Mouse (Mus musculus): ENCODE measurements around the gene Gm17660. TPM values are rescaled to one million over a fixed set of nuclear protein-coding genes. Genes with fewer than 3 reads are reported as not detected.

The Gm17660 gene
- polyA plus RNA-seq (2015; fragmentation: Nextera tagmentation; extraction: Ambion mirVana) = not detected in 2 replicates

DNA sequence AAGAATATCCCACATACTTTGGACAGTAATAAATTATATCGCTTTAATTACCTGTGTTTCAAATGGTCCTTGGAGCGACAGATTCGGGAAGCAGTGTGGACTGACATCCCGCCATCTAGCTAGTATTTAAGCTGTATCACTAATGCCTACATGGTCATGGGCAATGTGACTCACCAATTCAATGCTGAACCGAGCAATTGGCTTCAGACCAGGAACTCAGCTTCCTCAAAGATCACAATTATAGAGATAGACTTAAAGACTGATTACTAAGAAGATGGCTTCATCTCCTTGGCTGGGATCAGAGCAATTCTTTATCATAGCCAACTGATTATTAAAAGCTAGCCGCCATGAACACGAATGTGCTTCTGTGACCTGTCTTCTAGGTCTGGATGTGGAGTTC is at the start of gene Gm17660:
TSS of gene Gm17660 (minus strand) at position 101 of the 400 bp plus-strand sequence.
- WGBS = 87% methylated on average over 7 of the region's 7 CpGs
- H3K9ac ChIP-seq (ENCODE audit: low read depth, low read length) = no peak within 1 kb of the TSS
- 0 out of 2 replicates have a peak within 1 kb of the TSS, but pooled peaks have one; percentile 7 for H3K4me2 ChIP-seq (ENCODE audit: low read depth, low read length)
- no peak within 1 kb of the TSS for H3K27ac ChIP-seq (ENCODE audit: low read length)
- no peaks in the 10 kb centered on the region for H3K27me3 ChIP-seq (replicated peaks; ENCODE audit: control insufficient read depth, insufficient read depth, low read length)
- 0 out of 2 replicates have a peak, but pooled peaks cover 8% of the 10 kb centered on the region for H3K4me1 ChIP-seq (ENCODE audit: control insufficient read depth, insufficient read depth, low read length)
- no peaks in the 10 kb centered on the region for H3K36me3 ChIP-seq (ENCODE audit: control insufficient read depth, insufficient read depth, low read length)
- no peaks in the 10 kb centered on the region for H3K9me3 ChIP-seq (ENCODE audit: control insufficient read depth, low read length)
- no peak for ATAC-seq
- H3K4me3 ChIP-seq (ENCODE audit: low read length) = no peak within 1 kb of the TSS

DNA sequence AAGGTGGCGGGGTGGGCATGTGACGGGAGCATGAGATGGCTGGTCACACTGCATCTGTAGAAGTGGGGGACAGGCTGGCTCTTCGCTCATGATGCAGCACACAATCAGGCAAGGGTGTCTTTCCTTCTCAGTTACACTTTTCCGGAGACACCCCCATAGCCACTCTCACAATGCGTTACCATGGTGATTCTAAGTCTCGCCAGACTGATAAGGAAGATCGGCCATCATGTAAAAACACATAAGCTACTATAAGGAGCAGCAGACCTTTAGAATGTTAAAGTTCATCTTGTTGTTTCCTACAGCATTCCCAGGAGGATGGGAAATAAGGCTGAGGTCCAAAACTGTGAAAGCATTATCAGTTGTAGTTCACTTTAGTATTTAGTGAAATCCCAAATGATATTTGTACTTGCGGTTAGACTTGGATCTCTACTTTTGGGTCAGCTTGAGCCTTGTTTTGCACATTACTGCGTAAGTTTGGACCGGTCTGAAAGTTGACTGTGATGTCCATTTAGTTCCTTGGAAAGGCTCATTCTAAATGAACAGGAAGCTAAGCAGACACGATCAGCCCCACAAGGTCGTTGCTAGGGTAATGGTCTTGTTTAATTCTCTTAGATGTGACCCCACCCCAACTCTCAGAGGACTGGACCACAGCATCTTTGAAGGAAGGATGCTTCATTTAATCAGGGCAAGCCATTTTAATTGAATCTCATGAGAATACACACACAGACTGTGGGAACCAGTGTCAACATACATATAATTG is 49.3 kb upstream of the Gm17660 start:
- Histone ChIP-seq H3K4me3 (ENCODE audit: low read length) (no peak overlapping the region), H3K4me1 (ENCODE audit: control insufficient read depth, insufficient read depth, low read length) (0 out of 2 replicates have a peak, but pooled peaks cover 6% of the 10 kb centered on the region), H3K27ac (ENCODE audit: low read length) (no peak overlapping the region), H3K27me3 (replicated peaks; ENCODE audit: control insufficient read depth, insufficient read depth, low read length) (no peaks in the 10 kb centered on the region), H3K9ac (ENCODE audit: low read depth, low read length) (no peak overlapping the region), H3K9me3 (ENCODE audit: control insufficient read depth, low read length) (no peaks in the 10 kb centered on the region), H3K4me2 (ENCODE audit: low read depth, low read length) (no peak overlapping the region), H3K36me3 (ENCODE audit: control insufficient read depth, insufficient read depth, low read length) (no peaks in the 10 kb centered on the region)
- ATAC-seq = no peak
- WGBS = 80% methylated on average over 12 of the region's 12 CpGs

GRCm38 (mm10) chr5:104124016-104124658 is 46.7 kb upstream of the Gm17660 start:
- 58% methylated on average over 6 of the region's 6 CpGs for WGBS

GRCm38 (mm10) chr5:104115890-104116289 is 38.5 kb upstream of the Gm17660 start:
- no peak overlapping the region for H3K4me3 ChIP-seq (ENCODE audit: low read length)
- H3K27ac ChIP-seq (ENCODE audit: low read length) = peak overlapping the region; percentile 57; the same call in 1 of the 2 replicates
- H3K9ac ChIP-seq (ENCODE audit: low read depth, low read length) = no peak overlapping the region
- no peak overlapping the region for H3K4me2 ChIP-seq (ENCODE audit: low read depth, low read length)
- no peaks in the 10 kb centered on the region for H3K9me3 ChIP-seq (ENCODE audit: control insufficient read depth, low read length)
- H3K27me3 ChIP-seq (replicated peaks; ENCODE audit: control insufficient read depth, insufficient read depth, low read length) = no peaks in the 10 kb centered on the region
- 68% methylated on average over 4 of the region's 4 CpGs for WGBS
- no peak for ATAC-seq
- peaks cover 13% of the 10 kb centered on the region for H3K4me1 ChIP-seq (ENCODE audit: control insufficient read depth, insufficient read depth, low read length)
- H3K36me3 ChIP-seq (ENCODE audit: control insufficient read depth, insufficient read depth, low read length) = no peaks in the 10 kb centered on the region

More at GRCm38 (mm10) chr5:104124016-104124658, 46.7 kb upstream of the Gm17660 start:
- H3K4me2 ChIP-seq (ENCODE audit: low read depth, low read length) = no peak overlapping the region
- no peaks in the 10 kb centered on the region for H3K27me3 ChIP-seq (replicated peaks; ENCODE audit: control insufficient read depth, insufficient read depth, low read length)
- no peaks in the 10 kb centered on the region for H3K36me3 ChIP-seq (ENCODE audit: control insufficient read depth, insufficient read depth, low read length)
- H3K9ac ChIP-seq (ENCODE audit: low read depth, low read length) = no peak overlapping the region
- no peak overlapping the region for H3K4me3 ChIP-seq (ENCODE audit: low read length)
- H3K27ac ChIP-seq (ENCODE audit: low read length) = peak overlapping the region; percentile 27; the same call in 1 of the 2 replicates
- 0 out of 2 replicates have a peak, but pooled peaks cover 4% of the 10 kb centered on the region for H3K4me1 ChIP-seq (ENCODE audit: control insufficient read depth, insufficient read depth, low read length)
- no peaks in the 10 kb centered on the region for H3K9me3 ChIP-seq (ENCODE audit: control insufficient read depth, low read length)
- ATAC-seq = 0 out of 2 replicates have a peak, but pooled peaks have one; percentile 38

DNA sequence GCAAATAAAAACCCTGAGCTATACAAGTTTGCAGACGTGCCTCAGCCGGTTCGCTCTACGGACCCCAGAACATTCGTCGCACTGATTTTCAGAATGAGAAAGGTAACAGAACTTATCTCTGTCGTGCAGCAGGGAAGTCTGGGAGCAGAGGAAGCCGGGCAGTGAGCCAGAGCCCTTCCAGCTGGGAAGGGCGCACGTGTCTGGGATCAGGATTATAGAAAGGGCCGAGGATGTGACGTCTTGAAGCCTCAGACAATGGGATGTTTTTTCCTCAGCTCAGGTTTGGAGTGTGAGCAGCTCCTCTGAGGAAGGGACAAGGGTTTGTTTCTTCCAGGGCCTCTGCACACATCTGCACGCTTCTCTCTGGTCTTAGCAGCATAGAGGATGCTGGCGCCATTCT is 37.7 kb upstream of the Gm17660 start:
- Histone ChIP-seq H3K36me3 (ENCODE audit: control insufficient read depth, insufficient read depth, low read length) (no peaks in the 10 kb centered on the region), H3K27me3 (replicated peaks; ENCODE audit: control insufficient read depth, insufficient read depth, low read length) (no peaks in the 10 kb centered on the region), H3K9ac (ENCODE audit: low read depth, low read length) (no peak overlapping the region), H3K4me2 (ENCODE audit: low read depth, low read length) (0 out of 2 replicates have a peak overlapping the region, but pooled peaks have one; percentile 8), H3K4me1 (ENCODE audit: control insufficient read depth, insufficient read depth, low read length) (peaks cover 16% of the 10 kb centered on the region), H3K4me3 (ENCODE audit: low read length) (no peak overlapping the region), H3K27ac (ENCODE audit: low read length) (peak overlapping the region; percentile 80), H3K9me3 (ENCODE audit: control insufficient read depth, low read length) (no peaks in the 10 kb centered on the region)
- 39% methylated on average over 14 of the region's 14 CpGs for WGBS
- ATAC-seq = peak; percentile 47

DNA sequence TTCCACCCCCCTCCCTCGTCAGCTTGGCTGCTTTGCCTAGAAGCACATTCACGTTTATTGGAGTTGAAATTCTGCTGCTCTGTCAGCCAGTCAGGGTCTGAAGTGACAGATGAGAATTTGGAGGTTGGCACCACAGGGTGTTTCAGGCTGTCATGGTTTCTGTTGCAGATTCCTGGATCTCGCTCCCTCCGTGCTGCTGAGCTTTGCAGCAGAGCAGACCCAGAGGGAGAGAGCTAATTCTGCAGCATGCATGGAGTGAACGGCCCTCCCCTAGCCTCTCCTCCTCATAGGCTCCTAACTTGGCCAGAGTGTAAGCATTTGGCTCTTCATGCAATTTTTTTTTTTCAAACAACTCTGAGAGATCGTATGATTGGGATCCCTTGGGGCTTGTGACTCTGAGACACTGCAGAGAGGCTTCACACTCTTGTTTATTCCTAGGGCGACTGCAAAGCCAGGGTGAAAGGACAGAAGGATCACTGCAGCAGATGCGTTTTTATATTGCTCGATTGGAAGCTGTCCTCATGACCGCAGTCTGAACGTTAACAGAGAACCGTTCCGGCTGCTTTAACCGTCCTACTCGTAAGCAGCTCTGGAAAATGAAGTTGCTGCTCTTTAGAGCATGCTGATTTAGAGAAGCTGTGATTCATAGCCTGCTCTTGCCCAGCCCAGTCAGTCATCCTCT is 36.2 kb upstream of the Gm17660 start, which contains the start of gene Sparcl1:
TSS of gene Sparcl1 (minus strand) at position 243 of the 682 bp plus-strand sequence.
- Histone ChIP-seq H3K9me3 (ENCODE audit: control insufficient read depth, low read length) (no peaks in the 10 kb centered on the region), H3K4me2 (ENCODE audit: low read depth, low read length) (peak within 1 kb of the TSS; percentile 41), H3K36me3 (ENCODE audit: control insufficient read depth, insufficient read depth, low read length) (no peaks in the 10 kb centered on the region), H3K4me3 (ENCODE audit: low read length) (peak within 1 kb of the TSS; percentile 41), H3K27ac (ENCODE audit: low read length) (peak within 1 kb of the TSS; percentile 80), H3K9ac (ENCODE audit: low read depth, low read length) (peak within 1 kb of the TSS; percentile 60), H3K4me1 (ENCODE audit: control insufficient read depth, insufficient read depth, low read length) (peaks cover 25% of the 10 kb centered on the region), H3K27me3 (replicated peaks; ENCODE audit: control insufficient read depth, insufficient read depth, low read length) (no peaks in the 10 kb centered on the region)
- 29% methylated on average over 15 of the region's 15 CpGs for WGBS
- ATAC-seq = peak; percentile 55

DNA sequence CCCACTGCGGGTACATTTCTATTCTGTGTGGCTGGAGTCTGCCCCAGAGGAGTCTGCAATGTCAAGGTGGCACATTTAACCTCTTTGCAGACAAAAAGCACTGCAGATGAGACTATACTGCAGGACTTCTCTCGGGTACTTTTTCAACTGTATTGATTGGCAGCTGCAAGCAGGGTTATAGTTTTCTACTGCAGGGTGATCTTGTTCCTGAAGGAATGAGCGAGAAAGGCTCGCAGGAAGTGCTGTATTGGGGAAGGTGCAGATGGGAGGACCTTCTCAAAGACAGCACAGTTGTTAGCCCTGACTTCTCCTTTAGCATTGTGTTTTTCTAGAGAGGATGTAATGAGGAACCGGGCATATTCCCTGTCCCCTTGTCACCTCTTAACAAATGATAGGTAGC is 35.1 kb upstream of the Gm17660 start:
- Histone ChIP-seq H3K36me3 (ENCODE audit: control insufficient read depth, insufficient read depth, low read length) (no peaks in the 10 kb centered on the region), H3K4me1 (ENCODE audit: control insufficient read depth, insufficient read depth, low read length) (peaks cover 29% of the 10 kb centered on the region), H3K9ac (ENCODE audit: low read depth, low read length) (peak overlapping the region; percentile 57), H3K4me3 (ENCODE audit: low read length) (peak overlapping the region; percentile 40), H3K4me2 (ENCODE audit: low read depth, low read length) (peak overlapping the region; percentile 41), H3K9me3 (ENCODE audit: control insufficient read depth, low read length) (no peaks in the 10 kb centered on the region), H3K27ac (ENCODE audit: low read length) (peak overlapping the region; percentile 70), H3K27me3 (replicated peaks; ENCODE audit: control insufficient read depth, insufficient read depth, low read length) (no peaks in the 10 kb centered on the region)
- ATAC-seq = no peak
- 30% methylated on average over 5 of the region's 5 CpGs for WGBS

GRCm38 (mm10) chr5:104112016-104112415 is 34.6 kb upstream of the Gm17660 start:
- peak overlapping the region; percentile 57 for H3K9ac ChIP-seq (ENCODE audit: low read depth, low read length)
- peak; percentile 30; the same call in 1 of the 2 replicates for ATAC-seq
- H3K4me3 ChIP-seq (ENCODE audit: low read length) = peak overlapping the region; percentile 40
- peak overlapping the region; percentile 70 for H3K27ac ChIP-seq (ENCODE audit: low read length)
- H3K27me3 ChIP-seq (replicated peaks; ENCODE audit: control insufficient read depth, insufficient read depth, low read length) = no peaks in the 10 kb centered on the region
- peaks cover 29% of the 10 kb centered on the region for H3K4me1 ChIP-seq (ENCODE audit: control insufficient read depth, insufficient read depth, low read length)
- H3K9me3 ChIP-seq (ENCODE audit: control insufficient read depth, low read length) = no peaks in the 10 kb centered on the region
- H3K4me2 ChIP-seq (ENCODE audit: low read depth, low read length) = peak overlapping the region; percentile 41
- no peaks in the 10 kb centered on the region for H3K36me3 ChIP-seq (ENCODE audit: control insufficient read depth, insufficient read depth, low read length)
- 9% methylated on average over 9 of the region's 9 CpGs for WGBS

Data from intestine, embryonic 16.5 days (tissue).